Mouse (Mus musculus) gastrocnemius, adult 2 months (tissue): ENCODE data around the gene Mark2. TPM values are rescaled to one million over a fixed set of nuclear protein-coding genes. Genes with fewer than 3 reads are reported as not detected.

Source experiments
- DNase-seq: peaks from one replicate; pipeline ENCODE4 v3.0.0; 2022
- H3K27ac ChIP-seq: fragments of 200-600 bp; 2 replicates; pipeline ENCODE4 v1.8.1; 2022; ENCODE audit warnings: mild to moderate bottlenecking
- H3K4me3 ChIP-seq: fragments of 200-600 bp; 2 replicates; pipeline ENCODE4 v1.8.1; 2022; ENCODE audit warnings: mild to moderate bottlenecking, moderate library complexity
- CTCF ChIP-seq: fragments of 200-600 bp; IDR thresholded peaks from 2 replicates; pipeline ENCODE4 v1.8.1; 2022; ENCODE audit warnings: antibody characterized with exemption, mild to moderate bottlenecking, moderate library complexity
- intact Hi-C: fragments of 180-260 bp; cut with DNase I; formaldehyde crosslinking; loops from one replicate; pipeline ENCODE4 v1.15.1; 2025
- total RNA-seq, 2 experiments: library from RNA; stranded (reverse); gene quantifications; 2 replicates each; pipeline ENCODE4 v1.2.3; 2021

Gene Mark2
- total RNA-seq, 2 experiments from 2014 or later = 36.9 to 37.1 TPM

GRCm38 (mm10) chr19:7316822-7317221 is 24.8 kb downstream of the Mark2 start:
- Histone ChIP-seq H3K27ac (no peak overlapping the region), H3K4me3 (no peak overlapping the region)
- no peak for DNase-seq
- intact Hi-C loops = no loop called here
- TF ChIP-seq CTCF = no peak

DNA sequence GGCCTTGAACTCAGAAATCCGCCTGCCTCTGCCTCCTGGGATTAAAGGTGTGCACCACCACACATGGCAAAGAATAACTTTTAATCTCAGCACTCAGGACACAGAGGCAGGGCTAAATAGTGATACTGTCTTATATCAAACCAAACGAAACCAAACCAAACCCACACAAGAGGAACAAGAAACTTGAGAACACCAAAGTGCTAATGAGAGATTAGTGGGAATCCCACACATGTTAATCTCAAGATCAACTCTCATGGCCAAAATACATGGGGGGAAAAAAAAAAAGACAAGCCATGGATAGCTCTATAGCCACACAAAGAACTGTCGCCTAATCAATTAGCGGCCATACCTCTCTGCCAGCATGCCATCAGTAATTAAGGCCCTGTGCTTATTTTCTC is 26.1 kb downstream of the Mark2 start:
- H3K27ac ChIP-seq = no peak overlapping the region
- intact Hi-C loops = no loop called here
- H3K4me3 ChIP-seq = no peak overlapping the region
- no peak for DNase-seq
- TF ChIP-seq CTCF = no peak

DNA sequence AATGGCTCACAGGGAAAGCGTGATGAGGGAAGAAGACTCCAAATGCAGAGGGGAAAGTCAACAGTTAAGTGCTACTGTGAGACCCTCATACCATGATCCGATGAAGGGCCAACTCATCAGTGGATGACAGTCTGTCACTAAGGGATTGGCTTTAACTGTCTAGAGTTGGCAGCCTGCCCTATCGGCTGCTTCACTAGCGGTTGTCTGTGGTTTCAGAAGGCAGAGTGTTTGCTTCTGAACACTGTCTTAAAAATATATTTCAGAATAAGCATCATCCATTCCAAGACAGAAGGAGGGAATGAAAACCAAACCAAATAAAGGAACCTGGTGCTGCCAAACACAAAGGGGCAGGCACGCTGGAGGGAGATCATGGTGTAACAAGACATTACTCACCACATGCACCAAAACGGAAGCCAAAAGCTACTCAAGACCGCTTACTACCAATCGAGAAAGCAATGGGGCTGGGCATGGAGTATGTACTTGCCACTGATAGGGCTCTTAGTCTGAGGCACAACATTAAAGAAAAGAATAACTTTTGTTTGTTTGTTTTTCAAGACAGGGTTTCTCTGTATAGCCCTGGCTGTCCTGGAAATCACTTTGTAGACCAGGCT is 26.6 kb downstream of the Mark2 start:
- TF ChIP-seq CTCF = no peak
- Histone ChIP-seq H3K4me3 (no peak overlapping the region), H3K27ac (no peak overlapping the region)
- intact Hi-C loops = no loop called here
- DNase-seq = no peak

DNA sequence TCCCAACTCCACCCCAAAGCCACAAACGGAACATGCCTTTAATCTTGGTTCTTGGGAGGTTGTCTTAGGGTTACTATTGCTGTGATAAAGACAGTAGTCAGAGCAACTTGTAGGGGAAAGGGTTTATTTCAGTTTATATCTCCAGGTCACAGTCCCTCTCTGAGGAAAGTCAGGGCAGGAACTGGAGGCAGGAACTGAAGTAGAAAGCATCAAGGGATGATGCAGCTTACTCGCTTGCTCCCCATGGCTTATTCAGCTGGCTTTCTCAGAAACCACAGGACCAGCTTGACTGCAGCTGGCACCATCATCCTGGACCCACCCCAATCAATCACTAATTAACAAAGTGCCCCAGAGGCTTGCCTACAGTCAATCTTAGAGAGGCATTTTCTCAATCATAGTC is 28.0 kb downstream of the Mark2 start:
- intact Hi-C loops = no loop called here
- Histone ChIP-seq H3K4me3 (no peak overlapping the region), H3K27ac (no peak overlapping the region)
- DNase-seq = no peak
- no peak for TF ChIP-seq CTCF

GRCm38 (mm10) chr19:7311306-7311705 is 30.4 kb downstream of the Mark2 start:
- Histone ChIP-seq H3K4me3 (peak overlapping the region; percentile 22), H3K27ac (peak overlapping the region; percentile 81)
- TF ChIP-seq CTCF = no peak
- intact Hi-C loops = no loop called here
- DNase-seq = peak; percentile 42

DNA sequence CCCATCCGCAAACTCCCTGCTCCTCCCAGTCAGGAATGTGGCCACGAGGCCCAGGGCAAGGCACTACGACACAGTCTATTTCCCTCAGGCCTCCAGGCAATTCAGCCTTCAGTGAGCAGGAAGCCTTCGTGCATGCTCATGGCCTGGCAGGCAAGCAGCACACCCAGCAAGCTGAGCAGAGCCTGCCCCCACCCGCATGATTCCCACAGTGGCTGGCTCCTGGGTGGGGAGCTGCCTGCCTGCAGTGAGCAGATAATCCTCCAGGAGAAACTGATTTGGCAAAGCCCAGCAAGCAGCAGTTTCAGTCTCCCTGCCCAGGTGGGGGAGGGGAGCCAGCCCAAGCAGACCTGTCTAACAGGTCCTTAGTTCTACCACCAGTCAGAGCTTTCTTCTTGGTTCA is 31.0 kb downstream of the Mark2 start:
- Histone ChIP-seq H3K27ac (peak overlapping the region; percentile 81), H3K4me3 (peak overlapping the region; percentile 22)
- intact Hi-C loops = no loop called here
- DNase-seq = peak; percentile 69
- no peak for TF ChIP-seq CTCF

DNA sequence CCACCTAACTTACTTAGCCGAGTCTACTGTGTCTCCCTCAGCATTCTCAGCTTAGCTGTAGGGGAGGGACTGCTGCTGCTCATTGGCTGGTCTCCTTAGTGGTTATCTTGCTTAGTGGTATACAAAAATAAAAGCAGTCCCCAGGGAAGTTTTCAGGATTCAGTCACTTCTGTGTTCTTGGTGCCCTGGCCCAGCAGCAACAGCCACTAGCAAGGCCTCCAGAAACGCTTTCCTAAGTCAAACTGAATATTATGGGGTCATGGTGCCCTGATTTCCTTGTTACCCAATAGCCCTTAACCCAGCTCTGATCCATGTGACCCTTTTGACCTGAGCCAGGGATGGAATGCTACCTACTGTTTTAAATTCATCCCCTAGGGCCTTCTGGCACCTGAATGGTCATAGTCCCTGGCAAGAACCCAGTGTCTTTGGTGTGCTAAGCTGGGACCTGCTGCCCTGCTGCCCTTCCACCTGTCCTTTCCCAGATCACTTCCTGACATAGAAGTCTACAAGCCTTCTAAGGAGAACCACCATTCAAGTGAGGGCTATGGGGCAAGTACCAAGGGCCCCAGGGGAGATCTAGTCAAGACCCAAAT is 31.8 kb downstream of the Mark2 start:
- Histone ChIP-seq H3K27ac (peak overlapping the region; percentile 81), H3K4me3 (no peak overlapping the region)
- no peak for TF ChIP-seq CTCF
- no peak for DNase-seq
- intact Hi-C loops = loop anchor here (2.0 kb wide), 1 partner anchor 29 kb away; no protein-coding TSS in a partner anchor

DNA sequence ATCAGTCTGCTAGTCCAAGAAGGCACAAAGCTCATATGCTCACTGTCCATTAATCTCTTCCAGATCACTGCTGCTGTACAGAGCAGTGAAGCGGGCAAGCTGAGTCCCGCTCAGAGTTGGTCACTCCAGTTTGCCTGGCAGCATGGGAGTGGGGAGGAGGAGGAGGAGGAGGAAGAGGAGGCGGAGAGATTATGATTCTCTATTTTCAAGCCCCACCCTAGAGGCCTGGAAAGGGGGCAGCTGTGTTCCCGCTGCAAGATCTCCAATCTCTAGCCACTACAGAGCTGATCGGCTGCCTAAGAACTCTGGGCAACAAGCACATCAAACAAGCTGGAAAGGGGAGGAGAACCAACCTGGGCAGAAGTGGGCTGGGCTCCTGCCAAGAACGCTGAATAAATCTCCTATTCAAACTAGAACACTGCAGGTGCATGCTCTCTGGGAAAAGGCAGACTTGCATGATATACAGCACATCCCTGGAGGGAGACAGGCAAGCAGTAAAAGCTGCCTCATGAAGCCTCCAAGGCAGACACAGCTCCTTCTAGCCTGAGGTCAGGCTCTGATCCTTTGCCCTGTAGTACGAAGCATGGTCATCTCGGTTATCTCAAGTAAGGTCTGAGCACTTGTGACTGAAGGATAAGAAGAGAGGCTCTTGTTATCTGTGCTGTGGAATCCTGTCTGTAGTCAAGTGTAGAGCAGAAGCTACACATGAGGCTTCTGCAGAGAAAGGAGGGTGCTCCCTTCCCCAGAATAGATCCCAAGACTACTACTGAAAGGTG is 33.5 kb downstream of the Mark2 start:
- Histone ChIP-seq H3K27ac (peak overlapping the region; percentile 89), H3K4me3 (no peak overlapping the region)
- DNase-seq = peak; percentile 42
- intact Hi-C loops = loop anchor here (2.0 kb wide), 1 partner anchor 31 kb away; no protein-coding TSS in a partner anchor
- TF ChIP-seq CTCF = no peak

DNA sequence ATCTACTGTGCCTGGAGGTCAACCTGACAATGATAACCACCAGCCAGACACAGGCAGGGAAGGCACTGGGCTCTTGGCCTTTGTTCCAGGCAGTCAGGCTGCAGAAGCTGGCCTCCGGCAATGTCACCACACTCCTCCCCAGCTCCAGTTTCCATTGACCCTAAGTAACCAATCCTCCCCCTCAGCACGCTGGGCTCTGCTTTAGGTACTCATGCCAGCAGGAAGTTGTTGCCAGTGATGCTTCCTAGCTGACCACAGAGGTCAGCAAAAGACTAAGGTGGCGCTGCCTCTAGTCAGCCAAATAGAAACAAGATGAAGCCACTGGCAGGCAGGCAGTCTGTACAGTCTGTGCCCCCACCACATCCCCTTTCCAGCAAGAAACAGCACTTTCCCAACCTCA is 34.7 kb downstream of the Mark2 start:
- peak; percentile 90 for DNase-seq
- H3K27ac ChIP-seq = peak overlapping the region; percentile 89
- H3K4me3 ChIP-seq = no peak overlapping the region
- intact Hi-C loops = no loop called here
- peak; percentile 13; the same call in 1 of the 2 replicates for TF ChIP-seq CTCF

DNA sequence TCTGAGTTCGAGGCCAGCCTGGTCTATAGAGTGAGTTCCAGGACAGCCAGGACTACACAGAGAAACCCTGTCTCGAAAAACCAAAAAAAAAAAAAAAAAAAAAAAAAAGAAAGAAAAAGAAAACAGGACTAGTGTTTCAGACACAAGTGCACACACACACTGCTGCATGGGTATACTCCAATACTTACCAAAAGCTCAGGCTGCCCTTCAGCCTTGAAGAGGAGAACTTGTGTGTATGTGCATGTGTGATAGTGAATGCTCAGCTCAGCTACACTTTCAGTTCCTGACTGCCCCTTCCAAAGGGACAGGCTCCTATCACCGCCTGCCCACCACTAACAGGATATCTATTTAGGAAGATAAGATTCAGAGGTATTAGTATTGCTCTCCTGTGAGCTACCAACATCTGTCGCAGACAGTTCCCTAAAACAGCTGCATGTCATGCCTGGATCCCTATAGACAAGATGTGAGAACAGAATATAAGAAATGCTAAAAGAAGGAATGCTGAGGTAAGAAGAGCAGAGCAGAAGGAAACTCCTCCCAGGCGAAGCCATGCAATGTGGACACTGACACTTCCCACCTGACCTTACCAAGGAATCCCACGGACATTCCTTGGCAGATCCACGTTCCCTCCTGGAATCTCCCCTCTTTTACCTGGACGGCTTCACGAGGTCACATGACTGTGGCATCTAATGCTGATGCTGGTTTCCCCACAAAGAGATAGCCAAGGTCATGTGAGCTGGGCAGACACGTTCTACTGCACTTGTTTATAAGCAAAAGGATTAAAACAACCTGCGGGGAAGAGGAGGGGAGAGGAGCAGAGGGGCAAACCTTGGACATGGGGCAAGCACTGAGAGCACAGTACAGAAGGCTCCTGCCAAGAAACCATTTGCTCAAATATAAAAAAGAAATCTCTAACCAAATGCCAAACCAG is 36.0 kb downstream of the Mark2 start:
- TF ChIP-seq CTCF = no peak
- intact Hi-C loops = no loop called here
- Histone ChIP-seq H3K27ac (peak overlapping the region; percentile 89), H3K4me3 (no peak overlapping the region)
- DNase-seq = no peak

GRCm38 (mm10) chr19:7304801-7305200 is 36.9 kb downstream of the Mark2 start:
- TF ChIP-seq CTCF = no peak
- peak overlapping the region; percentile 89 for H3K27ac ChIP-seq
- no peak for DNase-seq
- no peak overlapping the region for H3K4me3 ChIP-seq
- intact Hi-C loops = no loop called here

- peak; percentile 14; the same call in 1 of the 2 replicates for TF ChIP-seq CTCF
- no peak for DNase-seq
- intact Hi-C loops = no loop called here
- Histone ChIP-seq H3K27ac (peak overlapping the region; percentile 89), H3K4me3 (no peak overlapping the region)
Measured at GRCm38 (mm10) chr19:7303796-7304195, 37.9 kb downstream of the Mark2 start.
